Mouse (Mus musculus) telencephalon, adult 2 months (tissue): ENCODE results near the gene Pdlim4.
A peak's percentile ranks its signal among the peaks of the same experiment; 100 is the strongest.

Source experiments
- DNase-seq: peaks from one replicate; pipeline ENCODE4 v3.0.0-alpha.2; 2011; ENCODE audit warnings: low read depth, low spot score

Pdlim4 gene

GRCm38 (mm10) chr11:54068520-54069371 lies at the start of gene Pdlim4:
Gene Pdlim4 (minus strand): TSS chr11:54069014.
- DNase-seq, result no peak

- DNase-seq, result no peak
Measured at GRCm38 (mm10) chr11:54117096-54117495, 48.3 kb upstream of the Pdlim4 start.

- DNase-seq, result no peak
Measured at GRCm38 (mm10) chr11:54116406-54116805, 47.6 kb upstream of the Pdlim4 start.

- no peak for DNase-seq
Measured at GRCm38 (mm10) chr11:54115911-54116310, 47.1 kb upstream of the Pdlim4 start.

- DNase-seq, result no peak
Measured at GRCm38 (mm10) chr11:54115301-54115700, 46.5 kb upstream of the Pdlim4 start.

GRCm38 (mm10) chr11:54114746-54115145 lies 45.9 kb upstream of the Pdlim4 start:
- no peak for DNase-seq

GRCm38 (mm10) chr11:54113352-54113751 lies 44.5 kb upstream of the Pdlim4 start:
- no peak for DNase-seq

GRCm38 (mm10) chr11:54112920-54113319 lies 44.1 kb upstream of the Pdlim4 start:
- peak; percentile 87 for DNase-seq

- no peak for DNase-seq
Measured at GRCm38 (mm10) chr11:54111976-54112741, 43.3 kb upstream of the Pdlim4 start.

GRCm38 (mm10) chr11:54111291-54111690 lies 42.5 kb upstream of the Pdlim4 start:
- DNase-seq, result no peak

- no peak for DNase-seq
Measured at GRCm38 (mm10) chr11:54108894-54109293, 40.1 kb upstream of the Pdlim4 start.

- no peak for DNase-seq
Measured at GRCm38 (mm10) chr11:54108131-54108530, 39.3 kb upstream of the Pdlim4 start.

GRCm38 (mm10) chr11:54107239-54107638 lies 38.4 kb upstream of the Pdlim4 start:
- DNase-seq, result no peak

GRCm38 (mm10) chr11:54106676-54107075 lies 37.9 kb upstream of the Pdlim4 start:
- DNase-seq, result no peak

GRCm38 (mm10) chr11:54105011-54105410 lies 36.2 kb upstream of the Pdlim4 start:
- DNase-seq, result no peak

GRCm38 (mm10) chr11:54102706-54103449 lies 34.1 kb upstream of the Pdlim4 start:
- DNase-seq, result no peak

- no peak for DNase-seq
Measured at GRCm38 (mm10) chr11:54101701-54102100, 32.9 kb upstream of the Pdlim4 start.

- no peak for DNase-seq
Measured at GRCm38 (mm10) chr11:54100692-54101591, 32.1 kb upstream of the Pdlim4 start.

- DNase-seq, result no peak
Measured at GRCm38 (mm10) chr11:54100045-54100691, 31.4 kb upstream of the Pdlim4 start, which contains the start of gene P4ha2. Gene P4ha2 (plus strand): TSS chr11:54100095.

- DNase-seq, result no peak
Measured at GRCm38 (mm10) chr11:54093000-54093399, 24.2 kb upstream of the Pdlim4 start.
